Mouse (Mus musculus) hindbrain, embryonic 10.5 days (tissue): ENCODE data around the gene Syn3. TPM values are rescaled to one million over a fixed set of nuclear protein-coding genes. Genes with fewer than 3 reads are reported as not detected.
"Not testable (repeated sequence)": the region's sequence is repeated elsewhere in the genome, so short reads cannot be mapped to it uniquely, and the experiment has no call there.

Experiments
- DNase-seq: peaks from one replicate; pipeline ENCODE4 v3.0.0-alpha.2; 2017; ENCODE audit warnings: low spot score
- H3K27ac ChIP-seq: fragments of 300-500 bp; sonication (generic); 2 replicates; pipeline ENCODE4 v1.5.1; 2016; ENCODE audit warnings: mild to moderate bottlenecking, moderate library complexity
- H3K27me3 ChIP-seq: fragments of 300-500 bp; sonication (generic); 2 replicates; pipeline ENCODE4 v1.6.1; 2016; ENCODE audit warnings: mild to moderate bottlenecking; ENCODE audit not compliant: poor library complexity, insufficient read depth, severe bottlenecking
- H3K36me3 ChIP-seq: fragments of 300-500 bp; sonication (generic); 2 replicates; pipeline ENCODE4 v1.6.1; 2016; ENCODE audit warnings: mild to moderate bottlenecking, moderate library complexity
- H3K4me1 ChIP-seq: fragments of 300-500 bp; sonication (generic); replicated peaks from 2 replicates; pipeline ENCODE4 v1.6.1; 2016; ENCODE audit warnings: mild to moderate bottlenecking
- H3K4me3 ChIP-seq: fragments of 300-500 bp; sonication (generic); 2 replicates; pipeline ENCODE4 v1.5.1; 2016; ENCODE audit warnings: mild to moderate bottlenecking, moderate library complexity
- H3K9me3 ChIP-seq: fragments of 300-500 bp; sonication (generic); 2 replicates; pipeline ENCODE4 v1.6.1; 2016; ENCODE audit warnings: mild to moderate bottlenecking, moderate library complexity
- WGBS: fragments of 180-500 bp; shearing (Covaris S2); methylation state at CpG from one replicate; pipeline ENCODE4 v1.1.7; 2016; 5-methylcytosine and 5-hydroxymethylcytosine counted together
- polyA plus RNA-seq: library from polyadenylated mRNA; unstranded; fragments of >200 nt; fragmentation: Nextera tagmentation; extraction: Ambion mirVana; gene quantifications from 2 replicates; pipeline ENCODE4 v1.2.1, GENCODE M21; 2016

The Syn3 gene
- polyA plus RNA-seq, 1 experiment from 2014 or later: 3.9 TPM

- 7% methylated on average over 4 of the region's 4 CpGs for WGBS
- Histone ChIP-seq H3K4me3 (no peak overlapping the region), H3K36me3 (no peaks in the 10 kb centered on the region), H3K27me3 (peaks cover 15% of the 10 kb centered on the region; the same call in 1 of the 2 replicates), H3K27ac (peak overlapping the region; percentile 78), H3K4me1 (peaks cover 55% of the 10 kb centered on the region), H3K9me3 (no peaks in the 10 kb centered on the region)
- DNase-seq: peak; percentile 82
Observed at GRCm38 (mm10) chr10:86457195-86457594, 41.5 kb downstream of the Syn3 start.

GRCm38 (mm10) chr10:86455296-86456055 lies 43.2 kb downstream of the Syn3 start:
- H3K27me3 ChIP-seq: 0 out of 2 replicates have a peak, but pooled peaks cover 5% of the 10 kb centered on the region
- no peak for DNase-seq
- H3K4me1 ChIP-seq: peaks cover 53% of the 10 kb centered on the region
- peak overlapping the region; percentile 50; the same call in 1 of the 2 replicates for H3K27ac ChIP-seq
- WGBS: 65% methylated on average over 5 of the region's 5 CpGs
- no peaks in the 10 kb centered on the region for H3K9me3 ChIP-seq
- H3K36me3 ChIP-seq: no peaks in the 10 kb centered on the region
- H3K4me3 ChIP-seq: no peak overlapping the region

GRCm38 (mm10) chr10:86452326-86452995 lies 46.2 kb downstream of the Syn3 start:
- Histone ChIP-seq H3K4me3 (no peak overlapping the region), H3K4me1 (peaks cover 35% of the 10 kb centered on the region), H3K27ac (peak overlapping the region; percentile 54; the same call in 1 of the 2 replicates), H3K27me3 (0 out of 2 replicates have a peak, but pooled peaks cover 5% of the 10 kb centered on the region), H3K9me3 (no peaks in the 10 kb centered on the region), H3K36me3 (no peaks in the 10 kb centered on the region)
- DNase-seq: peak; percentile 20
- WGBS: 40% methylated on average over 6 of the region's 6 CpGs

GRCm38 (mm10) chr10:86451294-86451693 lies 47.4 kb downstream of the Syn3 start:
- WGBS: 92% methylated on average over 5 of the region's 5 CpGs
- no peaks in the 10 kb centered on the region for H3K36me3 ChIP-seq
- H3K4me3 ChIP-seq: no peak overlapping the region
- no peaks in the 10 kb centered on the region for H3K9me3 ChIP-seq
- no peak for DNase-seq
- no peak overlapping the region for H3K27ac ChIP-seq
- peaks cover 23% of the 10 kb centered on the region for H3K4me1 ChIP-seq
- 0 out of 2 replicates have a peak, but pooled peaks cover 5% of the 10 kb centered on the region for H3K27me3 ChIP-seq

GRCm38 (mm10) chr10:86446649-86447048 lies 52.0 kb downstream of the Syn3 start:
- H3K4me3 ChIP-seq: no peak overlapping the region
- no peak for DNase-seq
- H3K36me3 ChIP-seq: no peaks in the 10 kb centered on the region
- no peak overlapping the region for H3K27ac ChIP-seq
- H3K9me3 ChIP-seq: no peaks in the 10 kb centered on the region
- H3K27me3 ChIP-seq: no peaks in the 10 kb centered on the region
- H3K4me1 ChIP-seq: peaks cover 9% of the 10 kb centered on the region

- Histone ChIP-seq H3K9me3 (no peaks in the 10 kb centered on the region), H3K27me3 (no peaks in the 10 kb centered on the region), H3K4me3 (no peak overlapping the region), H3K36me3 (no peaks in the 10 kb centered on the region), H3K27ac (no peak overlapping the region), H3K4me1 (peaks cover 9% of the 10 kb centered on the region)
- DNase-seq: no peak
- 78% methylated on average over 2 of the region's 2 CpGs for WGBS
Observed at GRCm38 (mm10) chr10:86445207-86445606, 53.5 kb downstream of the Syn3 start.

- H3K4me3 ChIP-seq: no peak overlapping the region
- no peak overlapping the region for H3K27ac ChIP-seq
- no peak for DNase-seq
- no peaks in the 10 kb centered on the region for H3K9me3 ChIP-seq
- H3K4me1 ChIP-seq: peaks cover 6% of the 10 kb centered on the region
- H3K36me3 ChIP-seq: no peaks in the 10 kb centered on the region
- no peaks in the 10 kb centered on the region for H3K27me3 ChIP-seq
- WGBS: 66% methylated on average over 3 of the region's 3 CpGs
Observed at GRCm38 (mm10) chr10:86444665-86445064, 54.0 kb downstream of the Syn3 start.

GRCm38 (mm10) chr10:86441765-86442164 lies 56.9 kb downstream of the Syn3 start:
- Histone ChIP-seq H3K4me1 (no peaks in the 10 kb centered on the region), H3K27ac (no peak overlapping the region), H3K27me3 (no peaks in the 10 kb centered on the region), H3K4me3 (no peak overlapping the region), H3K36me3 (no peaks in the 10 kb centered on the region), H3K9me3 (no peaks in the 10 kb centered on the region)
- DNase-seq: no peak
- 78% methylated on average over 3 of the region's 3 CpGs for WGBS

GRCm38 (mm10) chr10:86439640-86440039 lies 59.1 kb downstream of the Syn3 start:
- Histone ChIP-seq H3K9me3 (no peaks in the 10 kb centered on the region), H3K27me3 (no peaks in the 10 kb centered on the region), H3K36me3 (no peaks in the 10 kb centered on the region), H3K27ac (no peak overlapping the region), H3K4me3 (no peak overlapping the region), H3K4me1 (no peaks in the 10 kb centered on the region)
- DNase-seq: no peak
- 91% methylated on average over 4 of the region's 4 CpGs for WGBS

GRCm38 (mm10) chr10:86437294-86437693 lies 61.4 kb downstream of the Syn3 start:
- no peaks in the 10 kb centered on the region for H3K36me3 ChIP-seq
- no peak for DNase-seq
- H3K27ac ChIP-seq: no peak overlapping the region
- no peak overlapping the region for H3K4me3 ChIP-seq
- H3K4me1 ChIP-seq: no peaks in the 10 kb centered on the region
- WGBS: 91% methylated on average over 11 of the region's 11 CpGs
- no peaks in the 10 kb centered on the region for H3K27me3 ChIP-seq
- H3K9me3 ChIP-seq: no peaks in the 10 kb centered on the region

- not testable (repeated sequence) for DNase-seq, H3K4me1 ChIP-seq
- WGBS: 49% methylated on average over 4 of the region's 4 CpGs
Observed at GRCm38 (mm10) chr10:86435006-86435405, 63.7 kb downstream of the Syn3 start.

GRCm38 (mm10) chr10:86429651-86430050 lies 69.0 kb downstream of the Syn3 start:
- WGBS: 89% methylated on average over 3 of the region's 3 CpGs
- Histone ChIP-seq H3K27me3 (no peaks in the 10 kb centered on the region), H3K9me3 (no peaks in the 10 kb centered on the region), H3K4me1 (peaks cover 10% of the 10 kb centered on the region; the same call in 1 of the 2 replicates), H3K36me3 (no peaks in the 10 kb centered on the region), H3K27ac (no peak overlapping the region), H3K4me3 (no peak overlapping the region)
- DNase-seq: no peak

More at GRCm38 (mm10) chr10:86435006-86435405, 63.7 kb downstream of the Syn3 start:
- H3K9me3 ChIP-seq, H3K27me3 ChIP-seq, H3K4me3 ChIP-seq, H3K36me3 ChIP-seq, H3K27ac ChIP-seq: not testable (repeated sequence)

- no peak for DNase-seq
- 81% methylated on average over 2 of the region's 2 CpGs for WGBS
- no peak overlapping the region for H3K4me3 ChIP-seq
- H3K27ac ChIP-seq: no peak overlapping the region
- H3K27me3 ChIP-seq: no peaks in the 10 kb centered on the region
- H3K4me1 ChIP-seq: peaks cover 10% of the 10 kb centered on the region; the same call in 1 of the 2 replicates
- no peaks in the 10 kb centered on the region for H3K9me3 ChIP-seq
- no peaks in the 10 kb centered on the region for H3K36me3 ChIP-seq
Observed at GRCm38 (mm10) chr10:86427956-86428355, 70.7 kb downstream of the Syn3 start.
